Mouse (Mus musculus): ENCODE results near the gene Ddx17.

The Ddx17 gene

DNA sequence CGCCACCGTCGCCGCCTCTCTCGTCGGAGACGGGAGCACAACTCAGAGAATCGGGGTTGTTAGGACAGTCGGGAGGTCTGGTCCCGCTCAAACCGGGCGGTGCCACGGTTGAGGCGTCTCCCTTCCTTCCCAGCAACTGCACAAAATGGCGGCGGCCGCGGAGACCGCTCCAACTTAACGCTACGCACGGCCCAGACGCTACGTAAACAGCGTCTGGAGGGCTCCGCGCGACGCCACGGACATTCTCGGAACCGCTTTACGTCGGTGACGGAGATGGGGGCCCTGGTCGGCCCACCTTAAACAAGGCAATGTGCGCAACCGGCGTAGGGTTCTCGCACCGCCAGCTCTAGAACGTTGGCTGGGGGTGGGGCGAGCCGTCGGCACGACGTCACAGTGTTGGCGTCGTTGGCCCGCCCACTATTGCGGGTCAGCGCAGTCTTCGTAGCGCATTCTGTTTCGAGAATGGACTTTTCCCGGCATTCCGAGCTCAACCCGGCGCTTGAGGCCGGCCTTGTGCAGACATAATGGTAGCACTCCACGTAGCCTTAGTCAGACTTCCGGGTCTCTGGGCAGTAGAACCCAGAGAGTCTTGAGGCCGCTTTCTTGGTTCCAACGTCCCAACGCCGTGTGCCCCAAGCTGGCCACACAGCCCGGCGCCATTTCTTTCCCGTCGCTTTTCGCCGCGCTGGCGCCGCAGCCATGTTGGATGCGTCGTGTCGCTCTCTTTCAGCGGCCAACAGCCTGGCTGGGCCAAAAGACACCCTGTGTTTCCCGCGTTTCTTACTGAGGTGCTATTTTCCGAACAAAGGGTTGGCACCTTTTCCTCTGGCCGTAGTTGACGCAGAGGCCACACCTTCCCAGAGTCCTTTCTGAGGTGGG lies at the start of gene Ddx17:
TSS of gene Ddx17 (minus strand) at position 332 of the 879 bp plus-strand sequence.
- DNase-seq (ENCODE audit: low spot score in 2 of 2): peak; percentile 95 to 99

DNA sequence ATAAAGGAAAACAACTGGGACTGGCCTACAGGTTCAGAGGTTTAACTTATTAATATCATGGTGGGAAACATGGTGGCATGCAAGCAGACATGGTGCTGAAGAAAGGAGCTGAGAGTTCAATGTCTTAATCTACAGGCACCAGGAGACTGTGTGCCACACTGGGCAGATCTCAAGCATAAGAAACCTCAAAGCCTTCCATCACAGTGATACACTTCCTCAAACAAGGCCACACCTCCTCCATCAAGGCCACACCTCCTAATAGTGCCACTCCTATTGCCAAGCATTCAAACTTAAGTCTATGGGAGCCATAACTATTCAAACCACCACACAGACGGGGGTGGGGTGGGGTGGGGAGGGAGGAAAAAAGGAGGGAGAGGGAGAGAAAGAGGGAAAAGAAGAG lies 35.0 kb upstream of the Ddx17 start:
- no peak for DNase-seq (ENCODE audit: low spot score in 2 of 2)

DNA sequence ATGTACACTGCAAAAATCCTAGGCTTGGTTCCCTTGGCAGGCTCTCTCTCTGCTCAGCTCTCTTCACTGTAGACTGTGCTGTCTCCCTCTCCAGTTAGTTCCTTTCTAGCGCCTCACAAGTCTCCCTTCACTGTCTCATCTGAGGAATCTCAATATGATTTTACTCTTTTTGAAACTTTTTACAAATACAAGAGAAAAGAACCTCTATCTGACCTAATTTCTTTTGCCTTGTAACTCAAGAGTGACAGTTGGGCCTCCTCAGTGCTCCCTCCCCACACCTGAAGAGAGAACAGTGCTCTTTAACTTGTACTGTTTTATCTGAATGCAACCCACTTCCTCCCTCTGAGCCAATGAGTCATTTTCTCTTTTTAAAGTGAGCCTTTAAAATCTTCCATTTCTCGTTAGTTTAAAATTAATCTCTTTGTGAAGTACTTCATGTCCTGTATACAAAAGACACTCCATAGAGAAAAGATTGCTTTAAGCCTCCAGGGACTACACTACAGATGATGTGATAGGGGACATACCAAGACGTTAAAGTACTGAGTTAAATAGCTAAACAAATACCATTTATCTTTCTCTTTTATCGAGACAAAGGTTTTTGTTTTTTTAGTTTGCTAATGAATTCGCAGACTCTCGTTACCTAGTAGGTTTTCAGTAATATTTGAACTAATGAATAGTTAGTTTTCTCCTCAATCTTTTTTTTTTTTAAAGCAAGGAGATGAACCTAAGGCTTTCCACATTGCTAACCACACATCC lies 31.3 kb upstream of the Ddx17 start:
- DNase-seq (ENCODE audit: low spot score in 2 of 2): no peak

DNA sequence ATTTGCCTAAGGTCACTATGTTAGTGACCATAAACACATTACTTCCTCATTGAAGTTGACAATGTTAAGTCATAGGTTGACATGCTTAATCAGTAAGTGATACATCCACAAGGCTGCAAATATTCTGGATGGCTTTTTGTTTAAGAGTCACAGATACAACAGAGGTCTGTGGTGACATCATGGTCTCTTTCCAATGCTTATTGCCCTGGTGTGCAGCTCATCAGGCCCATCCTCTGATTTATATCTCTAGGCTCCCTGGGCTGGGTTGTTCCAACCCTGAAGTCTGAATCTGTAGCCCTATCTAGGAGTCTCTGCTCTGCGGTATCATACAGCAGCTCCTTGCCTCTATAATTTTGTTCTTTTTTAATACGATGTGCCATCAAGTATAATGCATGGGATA lies 30.4 kb upstream of the Ddx17 start:
- no peak for DNase-seq (ENCODE audit: low spot score in 2 of 2)

DNA sequence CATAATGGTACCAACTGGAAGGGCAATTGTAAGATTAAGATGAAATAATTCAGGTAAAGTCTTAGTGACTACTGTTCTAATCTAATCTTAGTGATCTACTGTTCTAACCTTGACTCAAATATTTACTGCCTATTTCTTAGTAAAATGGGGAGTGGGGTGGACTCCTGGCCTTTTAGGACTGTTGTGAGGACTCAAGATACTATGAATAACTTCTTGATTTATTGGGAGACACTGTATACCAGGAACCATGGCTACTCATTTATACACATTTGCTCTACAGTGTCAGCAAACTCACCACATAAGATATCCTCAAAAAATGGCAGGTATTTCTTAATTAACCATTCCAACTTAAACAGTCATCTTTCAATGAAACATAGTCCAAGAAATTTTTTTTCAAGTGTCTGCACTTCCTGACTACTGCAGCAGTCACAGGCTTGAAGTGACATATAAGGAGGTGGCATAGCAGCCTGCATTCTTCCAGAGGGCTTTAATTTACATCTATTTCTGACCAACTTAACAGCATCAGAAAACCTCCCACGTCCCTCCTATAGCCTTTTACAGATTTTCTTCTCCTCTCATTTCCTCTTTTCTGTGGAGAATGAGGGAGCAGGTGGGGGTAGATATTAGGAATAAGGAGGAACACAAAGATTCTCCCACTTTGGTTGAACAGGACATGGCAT lies 29.1 kb upstream of the Ddx17 start:
- no peak for DNase-seq (ENCODE audit: low spot score in 2 of 2)

DNA sequence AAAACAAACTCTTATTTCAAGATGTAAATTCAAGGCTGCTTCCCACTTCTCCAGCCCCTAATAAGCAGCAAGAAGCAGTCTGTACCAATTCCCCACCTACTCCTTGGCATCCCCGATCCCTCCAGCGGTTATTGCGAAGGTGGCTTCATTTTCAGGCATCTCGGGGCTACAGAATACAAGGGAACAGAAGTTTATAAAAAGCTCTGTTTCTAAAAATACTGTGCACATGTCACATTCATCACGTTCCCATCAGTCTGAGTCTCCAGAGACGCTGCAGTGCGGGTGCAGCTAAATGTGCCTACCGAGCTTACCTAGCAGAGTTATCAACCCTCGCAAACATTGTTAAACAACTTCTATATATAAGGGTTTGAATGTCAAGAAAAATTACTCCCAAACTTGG lies 15.9 kb upstream of the Ddx17 start:
- DNase-seq (ENCODE audit: low spot score in 2 of 2): peak; percentile 13 to 33

DNA sequence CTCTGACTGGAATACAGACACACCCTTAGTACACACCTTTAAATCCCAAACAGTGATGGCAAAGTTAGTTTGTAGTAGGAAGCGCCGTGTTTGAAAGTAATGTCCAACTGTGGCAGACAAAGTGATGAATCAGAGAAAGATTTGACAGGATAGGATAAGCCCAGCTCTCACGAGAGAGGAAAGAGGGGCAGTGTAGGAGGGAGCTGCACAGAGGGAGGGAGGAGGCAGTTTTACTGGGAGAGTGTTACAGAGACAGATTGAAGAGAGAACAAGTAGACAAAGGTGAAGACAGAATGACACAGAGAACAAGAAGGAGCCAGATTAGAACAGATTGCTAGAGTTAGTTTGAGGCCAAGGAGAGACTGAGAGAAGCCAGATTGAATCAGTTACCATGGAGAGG lies 13.1 kb upstream of the Ddx17 start:
- no peak for DNase-seq (ENCODE audit: low spot score in 2 of 2)

DNA sequence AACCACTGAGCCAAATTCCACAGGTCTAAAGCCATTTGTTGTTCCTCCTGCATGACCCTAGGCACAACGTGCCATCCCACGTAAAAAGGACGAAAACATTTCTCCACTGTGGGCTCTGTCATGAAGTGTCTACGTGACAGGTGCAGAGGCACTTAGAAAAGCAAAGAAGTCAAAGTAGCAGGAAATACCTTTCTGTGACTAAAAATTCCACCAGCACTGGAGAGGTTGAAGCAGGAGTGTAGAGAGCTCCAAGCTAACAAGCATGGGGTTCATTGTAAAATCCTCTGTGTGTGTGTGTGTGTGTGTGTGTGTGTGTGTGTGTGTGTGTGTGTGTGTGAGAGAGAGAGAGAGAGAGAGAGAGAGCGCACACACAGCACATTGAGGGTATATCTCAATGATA lies 6.0 kb upstream of the Ddx17 start:
- DNase-seq (ENCODE audit: low spot score in 2 of 2): no peak

DNA sequence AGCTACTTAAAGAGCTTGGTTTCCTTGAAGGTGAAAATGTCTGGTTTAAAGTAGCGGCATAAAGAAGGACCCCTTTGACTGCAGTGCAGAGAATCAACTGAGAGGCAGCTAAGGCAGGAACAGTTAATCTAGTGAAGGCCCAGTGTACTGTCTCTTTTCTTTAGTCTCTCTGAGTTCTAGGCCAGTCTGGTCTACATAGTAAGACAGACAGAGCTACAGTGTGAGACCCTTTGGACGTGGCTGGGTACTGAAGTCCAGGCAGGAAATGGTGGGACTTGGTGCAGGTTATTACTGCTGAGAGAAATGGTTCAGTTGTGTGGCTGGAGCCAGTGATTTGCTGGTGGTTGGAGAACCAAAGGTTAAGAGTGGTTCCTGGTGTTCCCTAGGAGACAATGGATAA lies 1.7 kb upstream of the Ddx17 start:
- DNase-seq (ENCODE audit: low spot score in 2 of 2): no peak

DNA sequence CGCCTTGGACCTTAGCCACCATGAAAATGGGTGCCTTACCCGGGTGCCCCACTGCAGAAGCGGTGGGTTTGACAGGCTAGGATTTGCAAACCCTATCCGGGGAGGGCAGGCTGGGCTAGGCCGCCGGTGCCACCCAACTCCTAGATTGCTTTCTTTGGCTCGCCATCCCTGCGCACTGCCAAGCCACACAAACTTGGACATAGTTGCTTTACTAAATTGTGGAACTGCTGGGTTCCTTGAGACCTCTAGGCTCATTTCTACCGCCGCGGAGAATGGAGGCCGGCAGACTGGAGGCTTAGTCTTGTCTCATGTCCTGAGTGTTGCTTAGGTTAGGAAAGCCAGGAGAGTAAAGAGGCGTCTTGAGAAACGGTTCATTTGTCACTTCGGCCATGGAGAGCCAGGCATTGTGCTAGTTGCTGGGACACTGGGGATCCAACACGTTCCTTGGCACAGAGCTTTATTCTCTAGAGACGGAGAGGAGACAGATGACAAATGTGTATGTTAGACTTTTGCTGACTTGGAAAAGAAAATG lies 814 bp upstream of the Ddx17 start:
- no peak for DNase-seq (ENCODE audit: low spot score in 2 of 2)

DNA sequence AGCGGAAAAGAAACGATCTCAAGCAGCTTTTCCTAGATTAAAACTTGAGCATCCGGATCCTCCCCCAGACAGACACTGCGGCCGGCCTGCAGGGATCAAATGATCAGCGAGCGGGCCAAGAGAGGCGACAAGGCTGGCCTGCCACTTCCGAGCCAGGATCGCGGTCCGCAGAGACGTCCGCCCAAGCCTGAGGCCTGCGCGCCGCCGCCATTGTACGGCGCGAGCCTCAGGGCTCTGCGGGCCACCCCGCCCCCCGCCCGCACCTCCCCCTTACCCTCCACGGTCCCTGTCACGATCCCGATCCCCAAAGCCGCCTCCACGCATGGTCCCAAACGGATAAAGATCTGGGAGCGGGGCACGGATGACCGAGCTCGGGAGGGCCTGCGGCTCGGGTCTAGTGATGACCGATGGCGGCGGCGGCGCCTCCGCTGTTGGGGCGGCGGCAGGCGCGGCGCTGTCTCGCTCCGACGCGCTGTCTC lies 581 bp downstream of the Ddx17 start:
- no peak for DNase-seq (ENCODE audit: low spot score in 2 of 2)

DNA sequence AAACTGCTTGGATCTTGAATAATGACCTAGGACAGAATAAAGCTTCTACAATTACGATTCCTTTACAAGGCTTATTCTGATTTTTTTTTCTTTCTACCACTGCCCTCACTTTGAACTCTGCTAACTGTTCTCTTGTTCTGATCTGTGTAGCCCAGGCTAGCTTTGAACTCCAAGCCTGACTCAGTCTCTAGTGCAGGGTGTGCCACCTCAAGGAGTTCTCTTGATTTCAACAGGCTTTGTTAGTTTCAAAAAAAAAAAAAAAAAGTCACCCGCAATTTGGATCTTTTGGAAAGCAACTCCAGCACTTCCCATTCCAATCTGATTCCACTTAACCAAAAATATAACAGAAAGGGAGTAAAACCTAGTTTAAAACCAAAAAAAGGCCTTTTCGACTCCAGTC lies 1.0 kb downstream of the Ddx17 start:
- no peak for DNase-seq (ENCODE audit: low spot score in 2 of 2)

DNA sequence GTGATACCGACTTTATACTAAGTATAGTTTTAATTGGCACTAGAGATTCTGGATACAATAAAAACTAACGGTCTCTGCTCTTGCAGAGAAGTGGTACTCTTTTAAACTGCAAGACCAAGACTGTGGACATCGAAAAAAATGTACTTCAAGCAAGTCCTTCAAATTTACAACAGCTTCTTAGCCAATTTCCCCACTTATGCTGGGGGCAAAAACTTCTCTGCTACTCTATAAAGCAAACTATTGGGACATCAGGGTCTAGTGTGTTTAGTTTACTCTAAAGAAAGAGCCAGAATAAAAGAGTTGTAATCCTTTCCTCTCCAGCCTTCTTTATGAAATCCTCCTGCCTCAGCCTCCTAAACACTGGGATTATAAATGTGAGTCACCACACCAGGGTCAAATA lies 2.6 kb downstream of the Ddx17 start:
- no peak for DNase-seq (ENCODE audit: low spot score in 2 of 2)

DNA sequence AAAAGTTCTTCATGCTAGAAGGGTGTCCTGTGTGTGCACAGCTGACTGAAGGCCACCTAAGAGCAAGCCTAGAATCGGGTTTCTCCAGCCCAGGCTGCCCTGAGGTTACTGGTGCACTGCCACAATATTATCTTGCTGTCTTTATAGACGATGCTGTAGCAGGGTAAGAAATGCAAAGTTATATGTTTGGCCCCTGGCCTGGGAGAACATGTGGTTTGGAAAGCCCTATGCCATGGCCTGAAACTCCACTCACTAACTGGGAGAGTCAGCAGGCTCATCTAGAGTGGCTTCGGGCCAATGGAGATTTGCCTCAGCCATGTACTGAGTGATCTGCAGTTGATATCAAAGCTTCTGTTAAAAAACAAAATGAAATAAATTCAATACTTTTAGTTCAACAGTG lies 12.7 kb downstream of the Ddx17 start:
- DNase-seq (ENCODE audit: low spot score in 2 of 2): no peak

DNA sequence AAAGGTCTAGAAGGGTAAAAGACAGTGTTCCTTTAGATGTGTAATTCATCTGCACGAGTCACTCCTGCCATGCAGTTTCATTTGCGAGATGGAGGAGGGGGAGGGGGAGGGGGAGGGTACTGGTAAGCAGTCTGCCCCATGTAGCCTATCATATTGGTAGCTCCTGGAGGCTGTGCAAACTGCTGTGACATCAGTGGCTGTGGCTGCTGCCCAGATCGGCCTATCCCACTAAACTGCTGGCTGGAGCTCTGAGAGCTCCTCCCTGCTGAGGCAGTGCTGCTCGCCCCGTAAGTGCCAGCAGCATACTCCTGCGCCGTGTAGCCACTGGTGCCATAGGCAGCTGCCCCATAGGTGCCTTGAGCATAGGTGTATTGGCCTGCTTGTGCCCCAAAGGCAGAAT lies 16.6 kb downstream of the Ddx17 start:
- no peak for DNase-seq (ENCODE audit: low spot score in 2 of 2)

DNA sequence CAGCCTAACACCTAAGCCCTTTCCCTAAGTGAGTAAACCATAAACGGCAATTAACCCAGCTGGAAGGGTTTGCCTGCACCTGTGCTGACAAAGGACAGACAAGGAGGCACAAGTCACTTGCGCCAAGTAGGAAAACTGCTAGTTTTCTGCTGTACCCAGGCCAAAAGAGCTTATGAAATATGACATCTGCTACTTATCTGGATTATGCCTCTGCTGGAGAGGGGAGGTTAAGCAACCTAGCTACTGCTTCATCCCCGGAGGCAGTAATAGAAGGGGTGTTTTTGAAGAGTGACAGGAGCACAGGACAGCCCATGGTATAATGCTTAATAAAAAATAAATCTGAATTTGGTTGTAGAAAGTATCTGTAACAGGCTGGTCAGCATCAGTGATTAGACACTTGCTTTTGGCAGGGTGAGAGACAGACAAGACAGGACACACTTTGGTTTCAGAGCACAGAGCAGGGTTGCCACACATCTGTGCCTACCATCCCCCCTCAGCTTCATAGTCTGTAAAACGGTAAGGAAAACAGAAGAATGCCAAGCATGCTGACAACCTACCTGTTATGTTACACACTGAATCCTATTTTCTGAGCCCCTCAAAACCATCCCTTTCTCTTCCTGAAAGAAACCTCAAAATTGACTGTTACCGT lies 18.4 kb downstream of the Ddx17 start:
- DNase-seq (ENCODE audit: low spot score in 2 of 2): no peak

DNA sequence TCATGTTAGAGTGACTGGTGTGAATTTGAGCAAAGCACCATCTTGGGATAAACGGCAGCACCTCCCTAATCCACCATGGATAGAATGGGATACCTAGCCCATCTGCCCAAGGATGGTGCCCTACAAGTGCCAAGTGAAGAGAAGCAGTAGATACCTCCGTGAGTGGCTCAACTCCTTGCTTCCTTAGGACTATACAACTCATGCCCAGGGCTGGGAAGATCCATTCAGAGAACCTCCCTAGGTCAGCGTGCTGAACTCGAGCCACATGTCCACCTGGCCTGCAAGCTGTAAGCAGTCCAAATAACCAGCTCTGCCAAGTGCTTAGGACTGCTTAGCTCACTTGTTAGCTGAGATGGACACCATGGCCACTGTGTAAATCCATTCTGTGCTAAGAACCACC lies 19.3 kb downstream of the Ddx17 start:
- no peak for DNase-seq (ENCODE audit: low spot score in 2 of 2)

DNA sequence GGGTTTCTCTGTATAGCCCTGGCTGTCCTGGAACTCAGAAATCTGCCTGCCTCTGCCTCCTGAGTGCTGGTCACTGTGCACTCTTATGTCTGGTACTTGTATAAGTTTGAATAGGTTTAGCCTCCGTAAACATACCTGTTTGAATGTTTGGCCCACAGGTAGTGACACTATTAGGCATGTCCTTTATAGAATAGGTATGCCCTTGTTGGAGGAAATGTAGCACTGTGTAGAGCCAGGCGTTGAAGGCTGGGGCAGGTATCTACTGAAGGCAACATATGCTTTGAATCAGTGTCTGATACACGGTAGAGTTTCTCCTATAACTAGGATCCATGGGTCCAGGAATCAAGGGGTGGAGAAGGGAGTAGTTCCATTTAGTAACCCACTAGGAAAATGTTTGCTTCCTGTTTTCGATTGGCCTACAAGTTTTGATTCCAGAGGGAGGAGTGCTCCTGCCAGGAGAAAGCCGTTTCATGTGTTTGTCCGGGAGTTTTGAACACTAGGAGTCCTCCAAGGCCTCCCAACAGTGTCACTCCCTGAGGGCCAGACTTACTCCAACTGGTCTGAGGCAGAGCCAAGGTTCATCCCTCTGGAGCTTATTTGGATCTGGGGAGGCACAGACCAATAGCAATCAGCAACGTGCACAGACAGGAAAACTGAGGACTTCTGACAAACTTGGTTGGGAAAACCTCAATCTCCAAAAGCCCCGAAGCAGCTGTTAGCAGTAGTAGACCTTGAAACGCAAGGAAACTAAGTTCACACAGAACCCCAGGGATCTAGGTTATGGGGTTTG lies 20.4 kb downstream of the Ddx17 start:
- DNase-seq (ENCODE audit: low spot score in 2 of 2): no peak

DNA sequence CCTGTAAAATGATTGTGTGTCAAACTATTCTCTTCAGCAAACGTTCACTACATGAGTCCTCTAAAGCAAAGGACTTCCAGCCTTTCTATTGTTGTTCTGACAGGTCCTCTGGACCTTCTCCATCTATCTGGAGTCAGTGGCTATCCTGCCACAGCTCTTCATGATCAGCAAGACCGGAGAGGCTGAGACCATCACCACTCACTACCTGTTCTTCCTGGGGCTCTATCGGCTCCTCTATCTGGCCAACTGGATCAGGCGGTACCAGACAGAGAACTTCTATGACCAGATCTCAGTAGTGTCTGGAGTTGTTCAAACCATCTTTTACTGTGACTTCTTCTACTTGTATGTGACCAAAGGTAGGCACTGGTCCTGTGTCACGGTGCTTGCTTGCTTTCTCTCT lies 21.0 kb downstream of the Ddx17 start:
- DNase-seq (ENCODE audit: low spot score in 2 of 2): no peak

DNA sequence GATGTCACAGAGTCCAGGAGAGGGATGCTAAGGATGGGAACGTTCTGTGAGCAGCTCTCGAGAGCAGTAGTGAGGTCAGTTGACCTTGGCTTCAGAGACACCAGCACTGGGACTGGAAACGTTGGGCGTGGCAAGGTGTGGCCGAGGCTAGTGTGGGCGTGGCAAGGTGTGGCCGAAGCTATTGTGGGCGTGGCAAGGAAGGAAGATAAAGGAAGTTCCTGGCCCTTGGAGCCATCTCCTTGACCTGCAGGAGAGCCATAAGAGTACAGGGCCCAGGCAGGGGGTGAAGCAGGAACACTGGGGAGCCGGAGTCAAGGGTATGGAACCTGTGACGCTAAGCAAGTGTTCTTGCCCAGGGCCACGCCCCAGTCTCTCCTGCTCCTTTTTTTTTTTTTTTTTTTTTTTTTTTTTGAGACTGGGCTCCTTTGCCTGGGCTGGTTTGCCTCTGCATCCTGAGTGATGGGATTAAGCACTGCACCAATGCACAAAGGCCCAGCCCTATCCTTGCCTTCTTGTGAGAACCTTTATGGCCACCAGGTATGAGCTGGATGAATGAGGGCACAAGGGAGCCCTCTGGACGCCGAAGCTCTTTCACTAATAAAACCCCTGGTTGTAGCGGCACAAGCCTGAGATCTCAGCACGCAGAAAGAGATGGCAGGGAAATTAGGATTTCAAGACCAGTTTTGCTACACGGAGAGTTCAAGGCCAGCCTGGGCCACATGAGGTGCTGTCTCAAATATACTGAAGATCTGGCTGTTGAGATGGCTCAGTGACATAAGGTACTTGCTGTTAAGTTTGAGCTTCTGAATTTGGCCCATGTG lies 26.9 kb downstream of the Ddx17 start:
- no peak for DNase-seq (ENCODE audit: low spot score in 2 of 2)

All from frontal cortex, postnatal 10 days (tissue).